8 mouse cellular contexts compared by ENCODE assay signal in the genomic region with DNA sequence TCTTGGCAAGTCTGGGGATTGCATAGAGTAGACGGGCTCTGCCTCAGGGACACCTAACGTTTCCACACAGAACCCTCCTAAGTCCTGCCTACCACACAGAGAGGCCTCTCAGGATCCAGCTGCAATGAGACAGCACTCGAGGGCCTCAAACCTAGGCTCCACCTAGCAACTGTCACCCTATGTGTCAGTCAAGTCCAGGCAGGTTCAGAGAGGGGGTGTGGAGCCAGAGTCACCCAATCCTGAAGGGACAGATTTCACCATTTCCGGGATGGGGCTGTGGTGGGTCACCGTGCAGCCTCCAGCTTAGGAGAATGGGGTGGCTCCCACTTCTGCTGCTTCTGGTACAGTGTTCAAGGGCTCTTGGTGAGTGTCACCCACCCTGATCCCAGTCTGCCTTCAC. TPM values are rescaled to one million over a fixed set of nuclear protein-coding genes. Genes with fewer than 3 reads are reported as not detected.
DNase-seq lines count a peak whose midpoint lies in the region; ATAC-seq and TF ChIP-seq lines count a peak whose summit lies in the region.

TSS of gene Mst1 (plus strand) at position 269 of the 400 bp plus-strand sequence.

- dilution Hi-C loops in CH12.LX (cut with MboI; ENCODE audit: extremely low pct_ligation_motif_present, extremely low pct_unique_long_range_greater_than_20kb, low sequenced_read_pairs): no loop called here

- peak within 1 kb of the TSS; percentile 81 to 97 (median 90) for H3K4me3 ChIP-seq in CH12.LX (replicated peaks in 1 of 3; ENCODE audit: low read depth in 2 of 3, low read length in 2 of 3, poor library complexity in 1 of 3)
- H3K4me3 ChIP-seq in forebrain, embryonic 13.5 days: peak within 1 kb of the TSS; percentile 68
- peak within 1 kb of the TSS; percentile 70 for H3K4me3 ChIP-seq in liver, embryonic 15.5 days (replicated peaks)

- TF ChIP-seq CTCF in CH12.LX (conservative IDR thresholded peaks at IDR 0.05 in 1 of 2, IDR thresholded peaks at IDR 0.05 in 1 of 2; ENCODE audit: low read depth in 2 of 2, low read length in 2 of 2): no peak

- H3K9ac ChIP-seq in CH12.LX (ENCODE audit: insufficient read depth, low read depth): peak within 1 kb of the TSS; percentile 85
- H3K9ac ChIP-seq in forebrain, embryonic 13.5 days: peak within 1 kb of the TSS; percentile 87
- H3K9ac ChIP-seq in liver, embryonic 15.5 days: peak within 1 kb of the TSS; percentile 89

- no peaks in the 10 kb centered on the region for H3K27me3 ChIP-seq in CH12.LX (replicated peaks)
- peaks cover 39% of the 10 kb centered on the region for H3K27me3 ChIP-seq in forebrain, embryonic 13.5 days
- peaks cover 3% of the 10 kb centered on the region; the same call in 1 of the 2 replicates for H3K27me3 ChIP-seq in liver, embryonic 15.5 days

- H3K27ac ChIP-seq in CH12.LX (ENCODE audit: insufficient read depth, low read depth): peak within 1 kb of the TSS; percentile 80
- no peak within 1 kb of the TSS for H3K27ac ChIP-seq in forebrain, embryonic 13.5 days
- peak within 1 kb of the TSS; percentile 99 for H3K27ac ChIP-seq in liver, embryonic 15.5 days (replicated peaks)

- TF ChIP-seq RAD21 in CH12.LX (IDR thresholded peaks at IDR 0.05; ENCODE audit: low read depth, low read length): no peak

- no peak for ATAC-seq in forebrain, embryonic 13.5 days
- peak; percentile 88 for ATAC-seq in liver, embryonic 15.5 days (ENCODE audit: insufficient read depth)

- H3K4me2 ChIP-seq in CH12.LX (ENCODE audit: insufficient read depth, low read depth, poor library complexity, severe bottlenecking): peak within 1 kb of the TSS; percentile 52
- H3K4me2 ChIP-seq in forebrain, embryonic 13.5 days: peak within 1 kb of the TSS; percentile 92
- peak within 1 kb of the TSS; percentile 85 for H3K4me2 ChIP-seq in liver, embryonic 15.5 days

- DNase-seq in embryo, embryonic 10 days (ENCODE audit: low spot score): peak; percentile 19
- no peak for DNase-seq in embryo, embryonic 11 days
- DNase-seq in CH12.LX (ENCODE audit: extremely low read depth): peak; percentile 88
- no peak for DNase-seq in right cerebral cortex, postnatal 10 days (ENCODE audit: low spot score in 2 of 2)
- no peak for DNase-seq in embryo, embryonic 10.5 days (ENCODE audit: low spot score)
- no peak for DNase-seq in cerebellum, postnatal 14 days

- H3K79me2 ChIP-seq in CH12.LX (replicated peaks; ENCODE audit: control insufficient read depth, extremely low read depth, insufficient read depth, poor library complexity, severe bottlenecking): no peaks in the 10 kb centered on the region

- WGBS in forebrain, embryonic 13.5 days: 78% methylated on average over 5 of the region's 5 CpGs
- WGBS in liver, embryonic 15.5 days (ENCODE audit: insufficient replicate concordance): 11% methylated on average over 5 of the region's 5 CpGs

- TF ChIP-seq EP300 in CH12.LX (IDR thresholded peaks at IDR 0.05; ENCODE audit: low read length): no peak

- peaks cover 12 to 33% of the 10 kb centered on the region in 2 experiments for H3K4me1 ChIP-seq in CH12.LX (ENCODE audit: control insufficient read depth in 1 of 2, insufficient read depth in 2 of 2)
- H3K4me1 ChIP-seq in forebrain, embryonic 13.5 days: peaks cover 18% of the 10 kb centered on the region
- H3K4me1 ChIP-seq in liver, embryonic 15.5 days (replicated peaks): peaks cover 86% of the 10 kb centered on the region

- in situ Hi-C loops in CH12.LX (cut with MboI; ENCODE audit: low pct_ligation_motif_present, low pct_unique_long_range_greater_than_20kb, low sequenced_read_pairs): no loop called here

- TF ChIP-seq POLR2A in CH12.LX (IDR thresholded peaks at IDR 0.05; ENCODE audit: low read depth, low read length): peak; percentile 86

- H3K9me3 ChIP-seq in CH12.LX (replicated peaks; ENCODE audit: low read length): no peaks in the 10 kb centered on the region
- H3K9me3 ChIP-seq in forebrain, embryonic 13.5 days (replicated peaks): no peaks in the 10 kb centered on the region
- no peaks in the 10 kb centered on the region for H3K9me3 ChIP-seq in liver, embryonic 15.5 days (replicated peaks)

- peaks cover 40 to 54% of the 10 kb centered on the region in 2 experiments for H3K36me3 ChIP-seq in CH12.LX (replicated peaks in 1 of 2; ENCODE audit: control insufficient read depth in 1 of 2, insufficient read depth in 1 of 2, low read length in 1 of 2)
- H3K36me3 ChIP-seq in forebrain, embryonic 13.5 days (ENCODE audit: poor library complexity, severe bottlenecking): peaks cover 16% of the 10 kb centered on the region
- peaks cover 65% of the 10 kb centered on the region for H3K36me3 ChIP-seq in liver, embryonic 15.5 days (replicated peaks)

TF ChIP-seq in CH12.LX, 34 proteins besides CTCF, POLR2A, EP300 and RAD21:
- TF ChIP-seq MEF2A (IDR thresholded peaks at IDR 0.05; ENCODE audit: borderline replicate concordance, low read depth, low read length): no peak; the same call in 1 of the 2 replicates
- TF ChIP-seq MAZ (IDR thresholded peaks at IDR 0.05; ENCODE audit: low read depth, low read length): no peak
- TF ChIP-seq POLR2AphosphoS2 (IDR thresholded peaks at IDR 0.05; ENCODE audit: low read depth, low read length): no peak
- no peak for TF ChIP-seq USF2 (conservative IDR thresholded peaks at IDR 0.05; ENCODE audit: low read depth, low read length)
- peak; percentile 67; the same call in 1 of the 2 replicates for TF ChIP-seq TCF12 (IDR thresholded peaks at IDR 0.05; ENCODE audit: low read depth, low read length)
- peak; percentile 91 for TF ChIP-seq ELF1 (IDR thresholded peaks at IDR 0.05; ENCODE audit: low read depth, low read length)
- TF ChIP-seq TBP (conservative IDR thresholded peaks at IDR 0.05; ENCODE audit: low read depth, low read length): peak; percentile 66; the same call in 1 of the 2 replicates
- TF ChIP-seq MAX (IDR thresholded peaks at IDR 0.05; ENCODE audit: low read length): peak; percentile 35; the same call in 1 of the 2 replicates
- TF ChIP-seq JUND (conservative IDR thresholded peaks at IDR 0.05; ENCODE audit: low read depth, low read length): no peak
- peak; percentile 85; the same call in 1 of the 2 replicates for TF ChIP-seq MXI1 (IDR thresholded peaks at IDR 0.05; ENCODE audit: low read depth, low read length)
- TF ChIP-seq NRF1 (IDR thresholded peaks at IDR 0.05; ENCODE audit: low read depth, low read length): no peak
- TF ChIP-seq E2F4 (IDR thresholded peaks at IDR 0.05; ENCODE audit: insufficient replicate concordance, low read depth, low read length): no peak
- TF ChIP-seq BHLHE40 (IDR thresholded peaks at IDR 0.05; ENCODE audit: low read depth, low read length): no peak
- peak; percentile 63 for TF ChIP-seq NELFE (IDR thresholded peaks at IDR 0.05; ENCODE audit: low read depth, low read length)
- no peak for TF ChIP-seq KAT2A (IDR thresholded peaks at IDR 0.05; ENCODE audit: insufficient replicate concordance, low read length)
- TF ChIP-seq PAX5 (IDR thresholded peaks at IDR 0.05; ENCODE audit: low read length): no peak
- 0 out of 2 replicates have a peak, but pooled peaks have one; percentile 6 for TF ChIP-seq ETS1 (conservative IDR thresholded peaks at IDR 0.05; ENCODE audit: low read depth, low read length)
- TF ChIP-seq ZNF384 (IDR thresholded peaks at IDR 0.05; ENCODE audit: low read depth, low read length): no peak
- TF ChIP-seq MYC (IDR thresholded peaks at IDR 0.05; ENCODE audit: low read depth, low read length): peak; percentile 53; the same call in 1 of the 2 replicates
- TF ChIP-seq RCOR1 (conservative IDR thresholded peaks at IDR 0.05; ENCODE audit: low read depth, low read length): no peak
- TF ChIP-seq HCFC1 (IDR thresholded peaks at IDR 0.05; ENCODE audit: low read depth, low read length): peak; percentile 53
- no peak for TF ChIP-seq MAFK (IDR thresholded peaks at IDR 0.05; ENCODE audit: insufficient replicate concordance, low read length)
- TF ChIP-seq USF1 (IDR thresholded peaks at IDR 0.05; ENCODE audit: low read depth, low read length): no peak
- TF ChIP-seq ZC3H11A (IDR thresholded peaks at IDR 0.05; ENCODE audit: low read depth, low read length): no peak
- TF ChIP-seq CHD2 (IDR thresholded peaks at IDR 0.05; ENCODE audit: low read length): no peak; the same call in 1 of the 2 replicates
- TF ChIP-seq ZMIZ1 (IDR thresholded peaks at IDR 0.05; ENCODE audit: low read depth, low read length): no peak; the same call in 1 of the 2 replicates
- no peak for TF ChIP-seq GABPA (IDR thresholded peaks at IDR 0.05; ENCODE audit: insufficient replicate concordance, low read depth, low read length)
- TF ChIP-seq SIN3A (IDR thresholded peaks at IDR 0.05; ENCODE audit: low read length): peak; percentile 75; the same call in 1 of the 2 replicates
- TF ChIP-seq ZKSCAN1 (IDR thresholded peaks at IDR 0.05; ENCODE audit: borderline replicate concordance, low read depth, low read length): no peak
- TF ChIP-seq JUN (IDR thresholded peaks at IDR 0.05; ENCODE audit: insufficient read depth, low read depth, low read length): no peak
- TF ChIP-seq SMC3 (IDR thresholded peaks at IDR 0.05; ENCODE audit: low read depth, low read length): no peak
- no peak for TF ChIP-seq UBTF (IDR thresholded peaks at IDR 0.05; ENCODE audit: low read depth, low read length)
- TF ChIP-seq CHD1 (IDR thresholded peaks at IDR 0.05; ENCODE audit: low read depth, low read length): peak; percentile 90; the same call in 1 of the 2 replicates
- TF ChIP-seq IRF4 (IDR thresholded peaks at IDR 0.05; ENCODE audit: low read depth, low read length): peak; percentile 18; the same call in 1 of the 2 replicates

RNA-seq across cellular contexts. Expression of gene Mst1, which starts in this region (rescaled TPM):
- total RNA-seq in CH12.LX (2012; rRNA removed): 33.2 and 59.6 TPM in 2 replicates
- 16.9 and 19.6 TPM in 2 replicates for total RNA-seq in CH12.LX (2014; rRNA removed)
- polyA plus RNA-seq in CH12.LX (2012; ENCODE audit: insufficient read length, low read depth): 19.7 and 21.4 TPM in 2 replicates
- polyA plus RNA-seq in forebrain, embryonic 13.5 days (2015; fragmentation: Nextera tagmentation; extraction: Ambion mirVana): not detected in 2 replicates
- 41.1 and 51.2 TPM in 2 replicates for polyA plus RNA-seq in liver, embryonic 15.5 days (2015; fragmentation: Nextera tagmentation; extraction: Ambion mirVana)

Comparison
In these comparisons a context has a peak if more than half of its experiments do, and no peak if none do; other contexts are left out.
1. RNA of gene Mst1 (polyA plus RNA-seq): 41.1 to 51.2 TPM in liver, embryonic 15.5 days and 19.7 to 21.4 TPM in CH12.LX; not detected in forebrain, embryonic 13.5 days; every median in the first group is over 10 times any median in the second.
2. DNase-seq: peak in embryo, embryonic 10 days (single experiment) and CH12.LX (single experiment); none in embryo, embryonic 11 days (single experiment), right cerebral cortex, postnatal 10 days (0 of 2), embryo, embryonic 10.5 days (single experiment) and cerebellum, postnatal 14 days (0 of 2).
3. Peak in every context shown above with its lines, with median percentiles within 50 percentile points of each other: H3K4me2 ChIP-seq, H3K4me3 ChIP-seq and H3K9ac ChIP-seq.